Mouse (Mus musculus): ENCODE measurements around the gene Clasrp. TPM values are rescaled to one million over a fixed set of nuclear protein-coding genes. Genes with fewer than 3 reads are reported as not detected.
"Not testable (repeated sequence)": the region's sequence is repeated elsewhere in the genome, so short reads cannot be mapped to it uniquely, and the experiment has no call there.

The Clasrp gene
- total RNA-seq, 2 experiments from 2014 or later, result 79.5 to 81.8 TPM

GRCm38 (mm10) chr7:19609641-19610332 lies 5.5 kb upstream of the Clasrp start:
- no peak for DNase-seq (ENCODE audit: low spot score in 2 of 2)

- no peak for DNase-seq (ENCODE audit: low spot score in 2 of 2)
Observed at GRCm38 (mm10) chr7:19607291-19607690, 3.0 kb upstream of the Clasrp start.

- DNase-seq (ENCODE audit: low spot score in 2 of 2), result not testable (repeated sequence)
Observed at GRCm38 (mm10) chr7:19604606-19605214, 424 bp upstream of the Clasrp start.

GRCm38 (mm10) chr7:19603055-19603454 lies 1.2 kb downstream of the Clasrp start:
- DNase-seq (ENCODE audit: low spot score in 2 of 2), result no peak

GRCm38 (mm10) chr7:19600562-19600961 lies 3.7 kb downstream of the Clasrp start:
- peak; percentile 41 to 58 for DNase-seq (ENCODE audit: low spot score in 2 of 2)

- DNase-seq (ENCODE audit: low spot score in 2 of 2), result no peak
Observed at GRCm38 (mm10) chr7:19593061-19593730, 11.1 kb downstream of the Clasrp start.

- peak; percentile 76 to 87 for DNase-seq (ENCODE audit: low spot score in 2 of 2)
Observed at GRCm38 (mm10) chr7:19589917-19590316, 14.4 kb downstream of the Clasrp start.

- peak in 1 of 2 experiments; percentile 61 for DNase-seq (ENCODE audit: low spot score in 2 of 2)
Observed at GRCm38 (mm10) chr7:19589207-19589606, 15.1 kb downstream of the Clasrp start.

- DNase-seq (ENCODE audit: low spot score in 2 of 2), result no peak
Observed at GRCm38 (mm10) chr7:19586269-19586668, 18.0 kb downstream of the Clasrp start.

- DNase-seq (ENCODE audit: low spot score in 2 of 2), result no peak
Observed at GRCm38 (mm10) chr7:19580634-19581033, 23.7 kb downstream of the Clasrp start.

- no peak for DNase-seq (ENCODE audit: low spot score in 2 of 2)
Observed at GRCm38 (mm10) chr7:19579751-19580150, 24.5 kb downstream of the Clasrp start.

- DNase-seq (ENCODE audit: low spot score in 2 of 2), result no peak
Observed at GRCm38 (mm10) chr7:19578436-19578835, 25.9 kb downstream of the Clasrp start.

GRCm38 (mm10) chr7:19577877-19578414 lies 26.3 kb downstream of the Clasrp start:
- DNase-seq (ENCODE audit: low spot score in 2 of 2), result no peak

GRCm38 (mm10) chr7:19577141-19577852 lies 27.0 kb downstream of the Clasrp start, which contains the start of the genes Zfp296 and Gemin7:
Gene Zfp296, plus strand, starts transcription at chr7:19577287.
Gene Gemin7, minus strand, starts transcription at chr7:19577595.
- no peak for DNase-seq (ENCODE audit: low spot score in 2 of 2)

- no peak for DNase-seq (ENCODE audit: low spot score in 2 of 2)
Observed at GRCm38 (mm10) chr7:19575559-19575958, 28.7 kb downstream of the Clasrp start.

GRCm38 (mm10) chr7:19573776-19574140 lies 30.5 kb downstream of the Clasrp start:
- no peak for DNase-seq (ENCODE audit: low spot score in 2 of 2)

- peak; percentile 50 to 71 for DNase-seq (ENCODE audit: low spot score in 2 of 2)
Observed at GRCm38 (mm10) chr7:19572926-19573775, 31.1 kb downstream of the Clasrp start.

GRCm38 (mm10) chr7:19569647-19570046 lies 34.6 kb downstream of the Clasrp start:
- no peak for DNase-seq (ENCODE audit: low spot score in 2 of 2)

GRCm38 (mm10) chr7:19567426-19567825 lies 36.9 kb downstream of the Clasrp start:
- DNase-seq (ENCODE audit: low spot score in 2 of 2), result no peak

GRCm38 (mm10) chr7:19565803-19566202 lies 38.5 kb downstream of the Clasrp start:
- DNase-seq (ENCODE audit: low spot score in 2 of 2), result no peak
